9 mouse cellular contexts compared by ENCODE assay signal in the genomic region with DNA sequence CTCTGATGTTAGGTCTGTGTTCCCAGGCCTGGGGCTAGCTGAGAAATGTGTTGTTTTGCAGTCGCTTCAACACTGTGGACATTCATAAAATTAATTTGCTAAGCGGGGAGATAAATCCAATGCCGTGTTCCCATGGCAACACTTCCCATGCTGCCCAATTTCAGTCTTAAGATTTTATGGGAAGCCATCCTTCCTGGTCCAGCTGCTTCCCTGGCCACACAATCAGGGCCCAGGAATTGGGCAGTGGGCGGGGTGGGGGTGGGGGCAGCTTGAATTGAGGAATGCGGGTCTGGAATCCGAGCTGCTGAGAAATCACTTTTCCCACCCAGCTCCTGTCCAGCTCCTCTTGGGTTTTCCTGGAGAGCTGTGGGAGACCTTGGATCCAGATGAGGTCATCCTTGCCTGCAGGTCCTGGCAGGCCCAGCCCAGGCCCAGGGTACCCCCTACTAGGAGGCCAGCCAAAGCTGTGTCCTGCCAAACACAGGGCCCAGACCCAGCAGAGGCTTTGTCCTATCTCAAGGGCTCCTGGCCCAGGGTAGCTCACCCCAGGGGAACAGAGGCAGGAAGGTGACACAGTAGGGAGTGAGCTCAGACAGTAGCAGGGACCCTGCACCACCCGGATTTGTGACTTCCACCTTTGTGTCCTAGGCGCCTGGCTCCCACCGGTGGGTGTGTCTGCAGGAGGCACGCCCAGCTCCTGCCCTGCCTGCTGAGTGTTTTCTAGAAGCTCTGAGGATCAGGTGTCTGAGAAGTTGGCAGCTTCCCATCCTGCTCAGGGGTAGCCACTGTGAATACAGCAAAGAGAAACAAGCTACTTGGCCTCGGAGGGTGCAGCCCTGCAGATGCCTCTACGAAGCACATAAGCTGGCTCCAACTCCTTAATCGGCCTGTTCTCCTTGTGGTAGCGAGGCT. TPM values are rescaled to one million over a fixed set of nuclear protein-coding genes. Genes with fewer than 3 reads are reported as not detected.
DNase-seq lines count a peak whose midpoint lies in the region; ATAC-seq lines count a peak whose summit lies in the region.
"Had no signal": no experiment of that assay in that cellular context is flagged by ENCODE, and none has a peak within 500 bp of the region (broad histone marks: within the 10 kb centered on the region; RNA-seq: fewer than 3 reads in every experiment).

No protein-coding gene starts in this region.

- peaks cover 28% of the 10 kb centered on the region for H3K4me1 ChIP-seq in hindbrain, embryonic 10.5 days (replicated peaks)
- H3K4me1 ChIP-seq in limb, embryonic 11.5 days (ENCODE audit: control insufficient read depth, insufficient read depth, low read length): peaks cover 18% of the 10 kb centered on the region
- peaks cover 26% of the 10 kb centered on the region for H3K4me1 ChIP-seq in neural tube, embryonic 15.5 days

- no peaks in the 10 kb centered on the region for H3K36me3 ChIP-seq in hindbrain, embryonic 10.5 days
- H3K36me3 ChIP-seq in limb, embryonic 11.5 days (ENCODE audit: control insufficient read depth, insufficient read depth, low read length): no peaks in the 10 kb centered on the region
- H3K36me3 ChIP-seq in neural tube, embryonic 15.5 days: peaks cover 16% of the 10 kb centered on the region

- ATAC-seq in limb, embryonic 11.5 days (ENCODE audit: insufficient number of reproducible peaks, low FRiP score, low TSS enrichment, low read depth): peak; percentile 32; the same call in 1 of the 2 replicates
- peak; percentile 56 for ATAC-seq in neural tube, embryonic 15.5 days (ENCODE audit: low FRiP score)
- ATAC-seq in erythroid progenitor cell, adult 5-6 weeks (replicated peaks; ENCODE audit: low FRiP score, poor library complexity, severe bottlenecking): no peak

- no peaks in the 10 kb centered on the region for H3K27me3 ChIP-seq in hindbrain, embryonic 10.5 days (ENCODE audit: insufficient read depth, poor library complexity, severe bottlenecking)
- no peaks in the 10 kb centered on the region for H3K27me3 ChIP-seq in limb, embryonic 11.5 days (ENCODE audit: control insufficient read depth, insufficient read depth, low read length)
- H3K27me3 ChIP-seq in neural tube, embryonic 15.5 days (replicated peaks): no peaks in the 10 kb centered on the region

- DNase-seq in 3134 (ENCODE audit: extremely low read depth, insufficient read length, low spot score): peak; percentile 40
- DNase-seq in adrenal gland, adult 2 months: peak; percentile 81
- DNase-seq in fat pad, adult 2 months (ENCODE audit: extremely low read depth, low read depth, low spot score): peak; percentile 46
- DNase-seq in hindbrain, embryonic 10.5 days (ENCODE audit: low spot score): peak; percentile 19
- peak; percentile 27 for DNase-seq in limb, embryonic 11.5 days (ENCODE audit: low spot score)
- no peak for DNase-seq in thymus, postnatal 4 days

- H3K27ac ChIP-seq in hindbrain, embryonic 10.5 days: peak overlapping the region; percentile 73
- peak overlapping the region; percentile 22; the same call in 1 of the 2 replicates for H3K27ac ChIP-seq in limb, embryonic 11.5 days (replicated peaks; ENCODE audit: low read depth, low read length)
- peak overlapping the region; percentile 77 for H3K27ac ChIP-seq in neural tube, embryonic 15.5 days (replicated peaks)
- H3K27ac ChIP-seq: layer of hippocampus, adult 2 months had no signal

- H3K9ac ChIP-seq in limb, embryonic 11.5 days (ENCODE audit: low read length): 0 out of 2 replicates have a peak overlapping the region, but pooled peaks have one; percentile 13
- no peak overlapping the region for H3K9ac ChIP-seq in neural tube, embryonic 15.5 days (replicated peaks)

- WGBS in hindbrain, embryonic 10.5 days: 43% methylated on average over 14 of the region's 14 CpGs
- WGBS in limb, embryonic 11.5 days: 39% methylated on average over 14 of the region's 14 CpGs
- WGBS in neural tube, embryonic 15.5 days: 43% methylated on average over 14 of the region's 14 CpGs

- no peak overlapping the region for H3K4me2 ChIP-seq in limb, embryonic 11.5 days (ENCODE audit: low read depth, severe bottlenecking)
- no peak overlapping the region for H3K4me2 ChIP-seq in neural tube, embryonic 15.5 days

- H3K4me3 ChIP-seq in hindbrain, embryonic 10.5 days: no peak overlapping the region
- no peak overlapping the region for H3K4me3 ChIP-seq in limb, embryonic 11.5 days (ENCODE audit: low read depth, low read length)
- no peak overlapping the region for H3K4me3 ChIP-seq in neural tube, embryonic 15.5 days (replicated peaks)
- H3K4me3 ChIP-seq: layer of hippocampus, adult 2 months had no signal

- H3K9me3 ChIP-seq in hindbrain, embryonic 10.5 days: no peaks in the 10 kb centered on the region
- no peaks in the 10 kb centered on the region for H3K9me3 ChIP-seq in limb, embryonic 11.5 days (ENCODE audit: control insufficient read depth, low read length)
- no peaks in the 10 kb centered on the region for H3K9me3 ChIP-seq in neural tube, embryonic 15.5 days (replicated peaks)

RNA-seq across cellular contexts. Expression of a gene that starts 36.5 kb away (rescaled TPM):
- 10 to 100 TPM; 23.8 to 37.5 TPM for total RNA-seq in adrenal gland, adult 2 months (2021)
- polyA plus RNA-seq in adrenal gland, adult 2 months (2012; rRNA removed): 42.9 and 56.9 TPM in 2 replicates
- 10.4 and 12.8 TPM in 2 replicates for polyA plus RNA-seq in hindbrain, embryonic 10.5 days (2016; fragmentation: Nextera tagmentation; extraction: Ambion mirVana)
- polyA plus RNA-seq in limb, embryonic 11.5 days (2014; fragmentation: Nextera tagmentation; extraction: Ambion mirVana): 34.4 and 35.2 TPM in 2 replicates
- 28.2 and 35.1 TPM in 2 replicates for polyA plus RNA-seq in neural tube, embryonic 15.5 days (2015; fragmentation: Nextera tagmentation; extraction: Ambion mirVana)
- not detected in 2 replicates for total RNA-seq in erythroid progenitor cell, adult 5-6 weeks (2015; ENCODE audit: low replicate concordance)
- 0.77 TPM in 1 of 2 replicates, not detected in the other for total RNA-seq in erythroid progenitor cell, adult 5-6 weeks (2017; ENCODE audit: low replicate concordance)

Comparison
In these comparisons a context has a peak if more than half of its experiments do, and no peak if none do; other contexts are left out.
1. H3K27ac ChIP-seq: peak in every context shown above with its lines; median percentile 77 in neural tube, embryonic 15.5 days; 73 in hindbrain, embryonic 10.5 days; 22 in limb, embryonic 11.5 days.